Mouse (Mus musculus): ENCODE data around the gene Ttc39d. TPM values are rescaled to one million over a fixed set of nuclear protein-coding genes. Genes with fewer than 3 reads are reported as not detected.

The Ttc39d gene
- polyA plus RNA-seq, 1 experiment = not detected

DNA sequence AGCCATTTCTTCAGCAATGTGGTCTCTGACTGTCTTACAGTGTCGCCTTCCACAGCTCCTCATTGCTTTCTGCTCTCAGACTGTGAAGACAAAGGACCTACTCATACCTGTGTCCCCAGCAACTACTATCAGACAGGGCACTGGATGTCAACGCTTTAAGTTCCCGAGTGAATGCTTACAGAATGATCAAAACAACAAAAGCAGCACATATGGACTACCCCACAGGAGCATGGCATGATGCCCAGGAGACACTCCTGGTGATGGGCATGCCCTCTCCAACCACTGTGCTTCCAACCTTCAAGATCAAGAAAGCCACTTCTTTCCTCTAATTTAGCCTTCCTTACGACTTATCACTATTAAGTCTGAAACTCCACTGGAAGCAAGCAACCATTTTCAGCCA lies 59.8 kb downstream of the Ttc39d start:
- no peak for DNase-seq (ENCODE audit: low spot score)

Other genes starting within 250 kb of the Ttc39d start
- gene Hnrnpll, start 145.1 kb upstream of the Ttc39d start, polyA plus RNA-seq (2012; rRNA removed) = 34.7 and 39.7 TPM in 2 replicates
- gene Galm, start 80.0 kb upstream of the Ttc39d start, polyA plus RNA-seq (2012; rRNA removed) = 10.7 and 12.7 TPM in 2 replicates
- gene Srsf7, start 153 bp upstream of the Ttc39d start, polyA plus RNA-seq (2012; rRNA removed) = 133 and 176 TPM in 2 replicates
- 8.1 and 8.9 TPM in 2 replicates for gene Gemin6, start 17.0 kb downstream of the Ttc39d start, polyA plus RNA-seq (2012; rRNA removed)
- 11.8 and 15.0 TPM in 2 replicates for gene Morn2, start 82.7 kb downstream of the Ttc39d start, polyA plus RNA-seq (2012; rRNA removed)
- 17.6 and 20.4 TPM in 2 replicates for gene Dhx57, start 83.0 kb downstream of the Ttc39d start, polyA plus RNA-seq (2012; rRNA removed)
- 0.35 and 0.72 TPM in 2 replicates for gene Arhgef33, start 99.9 kb downstream of the Ttc39d start, polyA plus RNA-seq (2012; rRNA removed)
- not detected in 2 replicates for gene Gm10190, start 166.1 kb downstream of the Ttc39d start, polyA plus RNA-seq (2012; rRNA removed)

Data from urinary bladder, adult 2 months (tissue).